Mouse (Mus musculus) adrenal gland, adult 2 months (tissue): ENCODE data around the gene Esr1. TPM values are rescaled to one million over a fixed set of nuclear protein-coding genes. Genes with fewer than 3 reads are reported as not detected.

Source experiments
- DNase-seq: peaks from one replicate; pipeline ENCODE4 v3.0.0; 2021
- polyA plus RNA-seq: library from polyadenylated mRNA; depleted of rRNA; stranded (reverse); fragments of >200 nt; gene quantifications from 2 replicates; pipeline ENCODE4 v1.2.3, GENCODE M21; 2012; rRNA removed
- total RNA-seq, 2 experiments: library from RNA; stranded (reverse); gene quantifications; 2 replicates each; pipeline ENCODE4 v1.2.3; 2021

The Esr1 gene
- total and polyA plus RNA-seq, 3 experiments: 17.3 to 31.9 (median 22.1) TPM

DNA sequence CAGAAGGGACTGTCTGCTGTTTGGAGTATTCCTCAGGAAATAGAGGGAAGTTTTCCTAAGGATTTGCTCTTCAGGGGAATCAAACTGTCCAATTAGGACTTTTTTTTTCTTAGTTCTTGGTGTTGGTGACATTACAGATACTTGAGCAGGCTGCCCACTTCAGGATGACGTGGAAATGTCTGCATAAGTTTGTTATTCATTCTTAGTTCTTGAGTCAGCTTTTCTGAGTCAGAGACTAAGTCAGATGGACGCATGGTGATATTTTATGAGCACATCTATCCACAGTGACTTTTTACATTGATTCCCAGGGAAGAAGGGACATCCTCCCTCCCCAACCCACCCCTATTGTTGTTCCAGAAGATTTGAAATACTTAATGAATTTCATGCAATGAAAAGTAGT, 372.5 kb downstream of the Esr1 start:
- DNase-seq: no peak

DNA sequence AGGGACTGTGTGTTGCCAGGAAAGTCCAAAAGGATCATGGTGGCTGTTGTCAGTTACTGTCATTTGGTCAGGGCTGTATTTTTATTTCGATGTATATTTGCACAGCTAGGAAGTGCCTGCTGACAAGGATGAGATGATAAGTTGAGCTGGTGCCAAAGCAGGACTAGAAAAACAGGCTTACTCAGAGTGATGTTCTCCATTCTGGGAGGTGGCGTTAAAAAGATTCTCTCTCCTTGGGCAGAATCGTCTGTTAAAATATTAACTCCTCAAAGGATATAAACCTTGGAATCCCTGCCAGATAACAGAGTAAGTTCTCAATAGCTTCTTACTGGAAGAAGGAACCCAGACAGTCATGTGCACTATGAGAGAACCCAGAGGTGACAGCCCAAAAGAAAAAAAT, 382.4 kb downstream of the Esr1 start:
- DNase-seq: peak; percentile 19

DNA sequence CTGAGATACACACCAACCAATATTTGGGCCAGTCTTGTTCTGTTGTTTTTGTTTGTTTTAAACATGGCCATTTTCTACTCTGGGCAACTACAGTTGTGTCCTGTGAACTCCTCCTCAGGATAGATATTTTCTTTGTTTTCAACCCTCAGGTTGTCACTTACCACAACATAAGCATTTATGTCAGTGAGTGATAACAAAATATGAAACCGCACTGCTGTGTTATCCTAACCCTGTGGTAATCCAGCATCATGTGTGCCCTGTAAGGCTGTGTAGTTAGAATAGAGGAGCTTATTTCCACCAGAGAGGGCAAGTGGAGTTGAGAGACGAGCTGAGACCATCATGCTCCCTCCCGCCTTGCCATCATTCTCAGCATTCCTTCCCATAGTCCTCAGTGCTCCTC, 385.2 kb downstream of the Esr1 start:
- no peak for DNase-seq

DNA sequence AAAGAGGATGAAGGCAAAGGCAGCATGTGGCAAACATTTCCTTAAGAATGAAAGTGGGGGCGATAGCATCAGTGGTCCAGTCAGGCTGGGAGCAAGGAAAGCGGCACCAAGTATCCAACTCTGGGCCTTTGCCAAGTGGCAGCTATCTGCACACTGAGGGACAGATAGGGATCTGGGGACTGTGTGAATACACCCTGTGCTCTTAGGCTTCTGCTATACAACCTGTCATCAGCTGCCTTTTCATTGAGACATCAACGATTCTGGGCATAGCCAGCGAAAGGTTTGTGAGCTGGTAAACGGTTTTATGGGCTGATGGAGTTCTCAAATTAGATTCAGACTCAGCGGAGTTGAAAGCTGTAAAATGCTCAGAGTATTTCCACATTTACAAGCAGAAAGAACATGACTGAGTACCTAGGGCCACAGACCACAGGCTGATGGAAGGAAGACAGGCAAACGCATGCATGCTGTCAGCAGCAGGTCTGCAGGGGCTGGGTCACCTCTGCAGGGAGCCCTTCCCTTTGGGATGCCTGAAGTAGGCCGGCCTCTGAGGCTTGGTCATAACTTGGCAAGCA, 397.5 kb downstream of the Esr1 start:
- DNase-seq: no peak

DNA sequence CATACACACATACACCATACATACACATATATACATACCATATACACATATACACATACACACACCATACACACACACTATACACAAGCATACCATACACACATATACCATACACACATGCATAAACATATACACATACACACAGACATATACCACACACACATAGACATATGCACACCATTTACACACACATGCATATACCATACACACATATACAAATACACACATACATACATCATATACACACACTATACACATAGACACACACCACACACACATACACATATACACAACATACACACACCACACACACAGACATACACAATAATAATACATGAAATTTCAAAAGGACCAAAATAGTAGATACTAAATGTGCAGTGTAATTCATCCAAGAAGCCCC, 400.6 kb downstream of the Esr1 start:
- no peak for DNase-seq

DNA sequence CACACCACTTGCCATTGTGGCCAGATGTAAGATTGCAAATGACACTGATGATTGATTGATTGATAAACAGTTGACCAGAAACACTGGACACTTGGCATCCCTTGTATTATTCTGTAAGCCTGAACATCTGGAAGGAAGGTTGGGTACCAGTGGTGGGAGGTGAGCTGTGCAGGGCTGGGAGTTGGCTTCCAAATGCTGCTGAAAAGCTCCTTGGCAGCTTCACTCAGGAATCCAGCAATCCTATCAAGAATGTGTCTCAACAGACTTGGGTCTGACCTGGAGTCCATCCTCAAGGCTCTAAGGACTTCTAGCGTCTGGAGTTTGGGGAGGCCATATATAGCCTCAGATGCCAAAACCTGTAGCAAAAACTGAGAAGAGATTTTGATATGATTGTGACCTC, 403.6 kb downstream of the Esr1 start:
- no peak for DNase-seq

DNA sequence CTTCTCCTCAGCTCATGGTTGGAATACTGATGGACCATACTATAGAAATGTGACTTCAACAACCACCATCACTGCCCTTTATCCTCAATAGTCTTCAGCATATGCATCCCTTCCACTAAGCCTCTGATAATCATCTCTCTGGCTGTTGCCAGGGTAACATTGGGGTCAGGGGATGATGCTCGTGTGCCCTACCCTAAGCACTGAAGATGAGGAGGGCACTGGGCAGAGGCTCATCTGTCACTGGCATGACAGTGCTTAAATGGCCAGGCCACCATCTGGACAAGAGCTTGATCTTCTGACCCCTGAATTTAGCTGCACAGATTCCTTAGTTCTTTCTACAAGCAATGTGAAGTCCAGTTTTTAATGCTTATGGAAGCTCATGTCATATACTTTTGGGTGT, 405.8 kb downstream of the Esr1 start:
- DNase-seq: no peak

DNA sequence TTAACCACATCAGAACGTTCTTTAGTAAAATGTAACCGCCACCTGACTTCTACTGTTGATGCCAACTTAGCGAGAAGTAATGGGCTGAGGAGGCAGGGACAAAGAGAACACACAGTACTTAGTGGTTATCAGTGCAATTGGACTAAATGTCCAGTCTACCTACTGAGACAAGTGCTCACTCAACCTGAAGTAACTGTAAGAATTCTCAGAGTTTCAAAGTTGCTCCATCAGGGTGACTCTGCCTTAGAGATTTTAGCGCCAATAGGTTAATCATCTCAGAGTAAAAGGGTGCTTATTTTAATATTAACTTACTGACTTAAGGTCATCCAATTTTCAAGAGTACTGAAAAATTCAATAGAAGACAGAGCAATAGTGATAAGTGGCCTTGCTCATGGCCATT, 414.5 kb downstream of the Esr1 start:
- DNase-seq: no peak

DNA sequence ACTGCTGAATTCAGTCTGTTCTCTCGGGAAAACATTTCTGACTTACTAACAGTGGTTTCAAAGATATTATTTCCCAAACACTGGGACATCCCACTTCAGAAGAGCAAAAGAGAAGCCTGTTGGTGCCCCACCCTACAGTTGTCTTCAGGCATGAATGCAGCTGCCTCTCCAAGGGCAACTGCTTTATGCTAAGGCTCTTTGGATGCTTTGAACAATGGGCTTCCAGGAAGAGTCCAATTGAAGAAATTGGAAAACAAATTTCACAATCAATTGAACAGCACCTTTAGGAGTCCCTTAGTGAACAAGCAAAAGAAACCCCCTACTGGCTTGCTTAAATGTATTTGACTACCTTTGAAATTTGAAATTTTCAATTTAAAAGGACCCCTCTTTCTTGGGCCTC, 415.8 kb downstream of the Esr1 start:
- no peak for DNase-seq

DNA sequence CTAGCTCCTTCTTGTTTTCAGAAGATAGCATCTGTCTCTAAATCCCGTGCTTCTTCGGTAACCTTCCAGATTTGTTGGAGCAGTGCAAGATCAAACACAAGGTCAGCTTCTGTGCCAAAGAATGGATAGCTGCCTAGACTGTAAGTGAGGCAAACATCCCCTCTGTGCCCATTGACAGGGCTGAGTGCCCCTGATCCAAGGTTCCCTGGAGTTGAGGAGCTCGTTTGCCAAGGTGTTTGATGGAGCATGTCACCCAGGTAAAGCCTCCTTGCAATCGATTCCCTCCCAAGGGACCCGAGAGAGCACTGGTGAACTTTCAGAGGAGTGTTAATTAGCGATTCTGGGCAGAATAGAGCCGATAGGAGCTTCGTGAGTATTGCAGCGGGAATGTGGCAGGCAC, 416.9 kb downstream of the Esr1 start:
- DNase-seq: no peak

DNA sequence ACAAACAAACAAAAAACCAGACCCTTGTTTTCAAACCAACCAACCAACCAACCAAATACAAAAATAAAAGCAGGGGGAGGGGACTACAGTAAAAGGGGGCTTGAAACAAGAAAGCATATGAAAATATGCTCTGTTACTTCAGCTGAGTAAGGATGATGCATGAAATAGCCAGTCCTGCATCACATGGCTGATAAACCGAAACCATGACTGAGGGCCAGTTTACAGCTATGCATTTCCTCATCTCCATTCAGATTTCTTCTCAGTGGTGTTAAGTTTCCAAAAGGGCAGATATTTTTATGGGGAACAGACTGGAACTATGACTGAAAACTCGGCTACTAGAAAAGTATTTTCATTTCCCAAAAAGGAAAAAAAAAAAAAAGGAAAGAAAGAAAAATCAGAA, 417.8 kb downstream of the Esr1 start:
- no peak for DNase-seq

DNA sequence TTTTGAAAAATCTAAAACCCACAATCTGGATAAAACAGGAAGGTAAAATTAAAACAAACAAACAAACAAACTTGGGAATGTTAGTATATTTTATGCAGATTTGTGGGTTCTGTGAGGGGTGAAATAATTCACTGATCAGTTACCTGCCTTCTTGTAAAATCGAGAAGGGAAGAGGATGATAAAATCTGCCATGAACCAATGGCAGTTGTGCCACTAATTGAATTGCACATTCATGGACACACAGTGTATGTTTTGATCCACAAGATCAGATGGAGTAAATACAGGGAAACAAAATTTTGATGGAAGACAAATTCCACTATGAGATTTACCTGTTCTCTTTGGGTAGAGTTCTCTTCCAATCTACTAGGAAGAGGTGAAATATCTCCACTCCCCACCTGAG, 418.5 kb downstream of the Esr1 start:
- DNase-seq: no peak

DNA sequence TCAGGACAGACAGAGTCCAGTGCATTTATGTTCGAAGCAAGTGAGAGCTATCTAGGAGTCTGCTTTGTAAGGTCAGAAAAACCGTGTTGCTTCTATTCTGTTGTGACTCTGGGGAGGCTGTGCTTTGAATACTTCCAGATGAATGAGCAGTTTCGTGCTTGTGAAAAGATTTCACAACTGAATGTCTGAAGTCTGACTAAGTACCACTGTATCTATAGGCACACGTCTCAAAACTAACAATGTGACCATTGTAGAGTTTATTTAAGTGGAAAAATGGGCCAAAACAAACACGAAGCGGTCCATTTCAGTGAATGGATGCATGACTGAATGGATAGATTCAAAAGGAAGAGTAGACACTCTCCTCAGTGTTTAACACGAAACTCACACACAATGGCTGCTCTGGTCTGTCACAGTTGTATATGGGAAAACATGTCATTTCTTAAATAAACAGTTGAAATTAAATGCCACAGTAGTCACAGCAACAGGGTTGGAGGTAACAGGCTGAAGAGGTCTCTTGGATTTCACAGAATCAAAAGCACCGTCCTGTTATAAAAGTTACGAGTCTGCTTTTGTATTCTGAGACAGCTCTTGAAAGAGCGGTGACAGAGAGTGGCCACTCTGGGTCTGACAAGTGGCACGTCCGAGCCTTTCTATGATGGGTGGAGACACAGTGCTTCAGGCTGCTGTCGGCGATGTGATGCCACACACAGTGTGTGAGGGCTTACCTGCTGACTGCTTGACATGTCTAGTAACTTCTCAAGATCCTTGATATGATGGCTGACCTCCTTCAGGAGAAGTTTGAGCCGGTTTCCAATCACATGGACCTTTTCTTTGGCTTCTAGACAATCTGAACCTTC, 421.0 kb downstream of the Esr1 start:
- no peak for DNase-seq

DNA sequence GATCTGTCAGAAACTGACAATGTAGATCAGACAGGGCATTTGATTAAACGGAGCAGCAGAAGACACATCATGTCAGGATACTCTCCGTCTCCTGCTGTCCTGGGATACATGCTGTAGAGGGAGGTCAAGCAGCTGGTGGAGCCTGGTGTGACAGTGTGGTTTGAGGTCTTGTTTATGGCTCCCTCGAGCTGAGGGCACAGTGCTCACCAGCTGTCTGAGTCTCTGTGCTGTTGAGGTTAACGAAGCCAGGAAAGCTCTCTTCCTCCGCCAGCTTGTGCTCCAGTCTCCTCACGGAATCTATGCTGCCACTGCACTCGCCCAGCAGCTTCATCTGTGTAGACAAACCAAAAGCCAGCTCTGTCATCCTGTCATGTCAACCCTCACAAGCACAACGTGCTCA, 429.9 kb downstream of the Esr1 start:
- DNase-seq: no peak

DNA sequence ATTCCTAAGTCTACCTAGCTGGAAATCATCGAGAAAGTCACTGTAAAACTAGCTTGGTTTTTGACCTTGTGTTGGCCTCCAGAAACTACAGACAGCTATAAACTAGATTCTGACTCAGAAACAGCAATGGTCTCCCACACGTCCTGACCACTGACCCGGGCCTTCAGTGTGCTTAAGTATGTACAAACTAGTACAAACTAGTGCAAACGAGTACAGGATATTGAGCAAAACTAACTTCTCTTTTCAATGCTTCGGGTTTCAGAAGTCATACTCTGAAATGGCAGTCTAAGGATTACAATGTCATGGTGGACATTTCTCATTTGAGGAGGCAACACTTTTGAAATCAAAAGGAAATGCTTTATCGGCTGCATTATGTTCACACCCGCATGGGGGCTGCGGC, 433.1 kb downstream of the Esr1 start:
- DNase-seq: no peak

DNA sequence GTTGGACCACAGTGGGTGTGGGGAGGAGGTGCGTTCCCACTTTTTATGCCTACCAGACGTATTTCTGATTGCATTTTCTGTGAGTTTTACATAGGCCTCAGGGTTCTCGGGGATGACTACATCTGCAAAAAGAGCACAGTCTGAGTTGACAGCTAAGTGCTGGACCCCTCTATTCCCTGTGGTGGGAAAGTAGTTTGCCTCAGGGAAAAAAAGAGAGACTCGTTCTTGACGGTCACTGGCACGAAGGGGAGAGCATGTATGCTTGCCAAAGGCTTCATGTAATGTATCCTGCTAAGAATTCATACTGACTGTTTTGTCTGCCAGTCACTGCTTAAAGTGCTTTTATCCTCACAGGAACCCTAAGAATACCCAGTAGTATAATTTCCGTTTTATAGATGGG, 433.8 kb downstream of the Esr1 start:
- DNase-seq: no peak

DNA sequence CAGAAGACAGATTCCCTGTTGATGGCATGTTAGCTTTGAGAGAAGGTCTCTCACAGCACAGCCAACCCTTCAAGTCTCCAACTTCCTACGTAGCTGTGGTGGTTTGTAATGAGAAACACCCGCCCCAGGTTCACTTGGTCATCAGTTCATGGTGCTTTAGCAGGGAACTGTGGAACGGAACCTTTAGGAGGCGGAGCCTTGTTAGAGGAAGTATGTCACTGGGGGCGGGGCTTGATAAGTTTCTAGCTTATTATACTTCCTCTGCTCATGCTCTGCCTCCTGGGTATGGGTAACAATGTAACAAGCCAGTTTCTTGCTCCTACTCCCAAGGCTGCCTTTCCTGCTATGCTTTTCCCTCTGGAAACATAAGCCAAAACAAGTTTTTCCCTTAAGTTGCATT, 434.3 kb downstream of the Esr1 start:
- DNase-seq: no peak

Other genes with a start within 250 kb of the Esr1 start
- 10 to 100 TPM in 1 of 2 experiments, 1 to 10 TPM in 1; 8.3 to 13.7 TPM for gene Zbtb2, start 223.5 kb upstream of the Esr1 start, total RNA-seq
- 5.2 and 6.3 TPM in 2 replicates for gene Zbtb2, start 223.5 kb upstream of the Esr1 start, polyA plus RNA-seq
- gene Rmnd1, start 179.2 kb upstream of the Esr1 start, total RNA-seq: 10 to 100 TPM; 42.8 to 54.3 TPM
- 25.2 and 39.5 TPM in 2 replicates for gene Rmnd1, start 179.2 kb upstream of the Esr1 start, polyA plus RNA-seq
- gene Armt1, start 179.1 kb upstream of the Esr1 start, total RNA-seq: 10 to 100 TPM; 12.6 to 16.1 TPM
- 2.3 and 4.8 TPM in 2 replicates for gene Armt1, start 179.1 kb upstream of the Esr1 start, polyA plus RNA-seq
- 1 to 10 TPM in 1 of 2 experiments, under 1 TPM in 1; 0.40 to 1.1 TPM for gene Ccdc170, start 129.1 kb upstream of the Esr1 start, total RNA-seq
- 0.10 and 0.12 TPM in 2 replicates for gene Ccdc170, start 129.1 kb upstream of the Esr1 start, polyA plus RNA-seq